Mouse (Mus musculus) adipocyte (in vitro differentiated cells): Measurements from ENCODE around the gene Rab15.

Experiments used
- DNase-seq: peaks from one replicate; pipeline ENCODE4 v3.0.0-alpha.2; 2016; ENCODE audit warnings: low spot score

Rab15 gene

GRCm38 (mm10) chr12:76778305-76779083 is 44.2 kb downstream of the Rab15 start:
- no peak for DNase-seq

- no peak for DNase-seq
These were observed 44.9 kb downstream of the Rab15 start for GRCm38 (mm10) chr12:76777845-76778244.

- DNase-seq, result no peak
These were observed 45.8 kb downstream of the Rab15 start for GRCm38 (mm10) chr12:76776898-76777297.

- no peak for DNase-seq
These were observed 47.6 kb downstream of the Rab15 start for GRCm38 (mm10) chr12:76775132-76775531.

- peak; percentile 10 for DNase-seq
These were observed 48.1 kb downstream of the Rab15 start for GRCm38 (mm10) chr12:76774652-76775051.

- no peak for DNase-seq
These were observed 51.2 kb downstream of the Rab15 start for GRCm38 (mm10) chr12:76771540-76771939.

GRCm38 (mm10) chr12:76770841-76771500 is 51.7 kb downstream of the Rab15 start:
- no peak for DNase-seq

- no peak for DNase-seq
These were observed 56.6 kb downstream of the Rab15 start for GRCm38 (mm10) chr12:76765901-76766630.

- DNase-seq, result peak; percentile 91
These were observed 57.3 kb downstream of the Rab15 start, which contains the start of the genes Churc1 and Fntb for GRCm38 (mm10) chr12:76765354-76765851. Gene Churc1 (plus strand): TSS chr12:76765538. Gene Fntb (plus strand): TSS chr12:76765589.

GRCm38 (mm10) chr12:76752652-76753318 is 69.9 kb downstream of the Rab15 start:
- peak; percentile 47 for DNase-seq

GRCm38 (mm10) chr12:76750866-76751459 is 71.7 kb downstream of the Rab15 start:
- DNase-seq, result no peak
